Mouse (Mus musculus) liver, embryonic 11.5 days (tissue): ENCODE data around the gene 3110082I17Rik. TPM values are rescaled to one million over a fixed set of nuclear protein-coding genes. Genes with fewer than 3 reads are reported as not detected.
A peak's percentile ranks its signal among the peaks of the same experiment; 100 is the strongest.

ENCODE experiments used
- ATAC-seq: fragments of 200-750 bp; cut with Nextera tagmentation; replicated peaks from 2 replicates; pipeline ENCODE4 v1.8.0; 2017; ENCODE audit warnings: moderate number of reproducible peaks, mild to moderate bottlenecking, moderate TSS enrichment, moderate library complexity; ENCODE audit not compliant: low FRiP score
- DNase-seq: peaks from one replicate; pipeline ENCODE4 v3.0.0-alpha.2; 2017; ENCODE audit warnings: low spot score
- H3K27ac ChIP-seq: fragments of 300-500 bp; sonication (generic); 2 replicates; pipeline ENCODE4 v1.5.1; 2014; ENCODE audit warnings: mild to moderate bottlenecking, low read depth, low read length, control low read depth
- H3K27me3 ChIP-seq: fragments of 300-500 bp; sonication (generic); replicated peaks from 2 replicates; pipeline ENCODE4 v1.6.1; 2014; ENCODE audit warnings: low read length, mixed read lengths; ENCODE audit not compliant: control insufficient read depth, insufficient read depth
- H3K36me3 ChIP-seq: fragments of 300-500 bp; sonication (generic); 2 replicates; pipeline ENCODE4 v1.6.1; 2014; ENCODE audit warnings: mild to moderate bottlenecking, low read length, moderate library complexity, mixed read lengths; ENCODE audit not compliant: control insufficient read depth, insufficient read depth
- H3K4me1 ChIP-seq: fragments of 300-500 bp; sonication (generic); replicated peaks from 2 replicates; pipeline ENCODE4 v1.6.1; 2014; ENCODE audit warnings: low read length, mixed read lengths; ENCODE audit not compliant: control insufficient read depth, insufficient read depth
- H3K4me2 ChIP-seq: fragments of 300-500 bp; sonication (generic); 2 replicates; pipeline ENCODE4 v1.6.1; 2014; ENCODE audit warnings: mild to moderate bottlenecking, control low read depth, moderate library complexity
- H3K4me3 ChIP-seq: fragments of 300-500 bp; sonication (generic); 2 replicates; pipeline ENCODE4 v1.5.1; 2014; ENCODE audit warnings: low read depth, low read length, control low read depth
- H3K9ac ChIP-seq: fragments of 300-500 bp; sonication (generic); 2 replicates; pipeline ENCODE4 v1.6.1; 2014; ENCODE audit warnings: low read depth, low read length, control low read depth
- H3K9me3 ChIP-seq: fragments of 300-500 bp; sonication (generic); 2 replicates; pipeline ENCODE4 v1.6.1; 2016; ENCODE audit warnings: low read length, inconsistent platforms, mixed read lengths; ENCODE audit not compliant: control insufficient read depth
- WGBS: fragments of 180-500 bp; shearing (Covaris S2); extraction: QIAGEN DNeasy Blood & Tissue Kit; methylation state at CpG from one replicate; pipeline ENCODE4 v1.1.7; 2014; 5-methylcytosine and 5-hydroxymethylcytosine counted together
- polyA plus RNA-seq: library from polyadenylated mRNA; unstranded; fragments of >200 nt; fragmentation: Nextera tagmentation; extraction: Ambion mirVana; gene quantifications from 2 replicates; pipeline ENCODE4 v1.2.1, GENCODE M21; 2014

The 3110082I17Rik gene
- polyA plus RNA-seq, 1 experiment from 2014 or later, result 49.4 TPM

- Histone ChIP-seq H3K4me2 (peak within 1 kb of the TSS; percentile 76), H3K27ac (peak within 1 kb of the TSS; percentile 99), H3K36me3 (no peaks in the 10 kb centered on the region), H3K9me3 (no peaks in the 10 kb centered on the region), H3K4me3 (peak within 1 kb of the TSS; percentile 75), H3K27me3 (no peaks in the 10 kb centered on the region), H3K4me1 (peaks cover 85% of the 10 kb centered on the region), H3K9ac (peak within 1 kb of the TSS; percentile 80)
- ATAC-seq (peak; percentile 30; the same call in 1 of the 2 replicates), DNase-seq (no peak)
- WGBS, result 34% methylated on average over 18 of the region's 18 CpGs
Observed at GRCm38 (mm10) chr5:139377468-139378270, 82.7 kb downstream of the 3110082I17Rik start, which contains the start of gene Gpr146. Gene Gpr146 (plus strand): TSS chr5:139377697.

GRCm38 (mm10) chr5:139374841-139375240, 85.5 kb downstream of the 3110082I17Rik start:
- Histone ChIP-seq H3K4me1 (peaks cover 93% of the 10 kb centered on the region), H3K4me3 (no peak overlapping the region), H3K9ac (0 out of 2 replicates have a peak overlapping the region, but pooled peaks have one; percentile 23), H3K4me2 (no peak overlapping the region), H3K27ac (no peak overlapping the region), H3K27me3 (no peaks in the 10 kb centered on the region), H3K9me3 (no peaks in the 10 kb centered on the region), H3K36me3 (no peaks in the 10 kb centered on the region)
- DNase-seq (no peak), ATAC-seq (no peak)
- 79% methylated on average over 2 of the region's 2 CpGs for WGBS

- H3K27ac ChIP-seq, result peak overlapping the region; percentile 19; the same call in 1 of the 2 replicates
- H3K9ac ChIP-seq, result no peak overlapping the region
- no peaks in the 10 kb centered on the region for H3K36me3 ChIP-seq
- DNase-seq (no peak), ATAC-seq (no peak)
- H3K4me3 ChIP-seq, result no peak overlapping the region
- peaks cover 91% of the 10 kb centered on the region for H3K4me1 ChIP-seq
- H3K27me3 ChIP-seq, result no peaks in the 10 kb centered on the region
- 60% methylated on average over 6 of the region's 6 CpGs for WGBS
- no peaks in the 10 kb centered on the region for H3K9me3 ChIP-seq
- no peak overlapping the region for H3K4me2 ChIP-seq
Observed at GRCm38 (mm10) chr5:139373889-139374444, 86.4 kb downstream of the 3110082I17Rik start.

- Histone ChIP-seq H3K4me3 (no peak overlapping the region), H3K9me3 (no peaks in the 10 kb centered on the region), H3K4me1 (peaks cover 91% of the 10 kb centered on the region), H3K36me3 (no peaks in the 10 kb centered on the region), H3K27ac (peak overlapping the region; percentile 68), H3K27me3 (no peaks in the 10 kb centered on the region), H3K4me2 (peak overlapping the region; percentile 97), H3K9ac (peak overlapping the region; percentile 48)
- DNase-seq, result no peak
- WGBS, result 56% methylated on average over 3 of the region's 3 CpGs
- ATAC-seq, result no peak
Observed at GRCm38 (mm10) chr5:139373126-139373525, 87.2 kb downstream of the 3110082I17Rik start.

- Histone ChIP-seq H3K4me1 (peaks cover 83% of the 10 kb centered on the region), H3K4me3 (peak overlapping the region; percentile 67), H3K36me3 (no peaks in the 10 kb centered on the region), H3K4me2 (peak overlapping the region; percentile 97), H3K9me3 (no peaks in the 10 kb centered on the region), H3K27ac (peak overlapping the region; percentile 93), H3K27me3 (no peaks in the 10 kb centered on the region), H3K9ac (peak overlapping the region; percentile 97)
- DNase-seq, result peak; percentile 94
- WGBS, result 2% methylated on average over 39 of the region's 39 CpGs
- peak; percentile 89 for ATAC-seq
Observed at GRCm38 (mm10) chr5:139371631-139372401, 88.5 kb downstream of the 3110082I17Rik start.

- Histone ChIP-seq H3K4me3 (peak overlapping the region; percentile 67), H3K27ac (peak overlapping the region; percentile 93), H3K9me3 (no peaks in the 10 kb centered on the region), H3K27me3 (no peaks in the 10 kb centered on the region), H3K36me3 (no peaks in the 10 kb centered on the region), H3K4me1 (peaks cover 83% of the 10 kb centered on the region), H3K4me2 (peak overlapping the region; percentile 97), H3K9ac (peak overlapping the region; percentile 97)
- 51% methylated on average over 5 of the region's 5 CpGs for WGBS
- no peak for DNase-seq
- no peak for ATAC-seq
Observed at GRCm38 (mm10) chr5:139371118-139371517, 89.2 kb downstream of the 3110082I17Rik start.

- 73% methylated on average over 6 of the region's 6 CpGs for WGBS
- ATAC-seq, result no peak
- peak overlapping the region; percentile 93 for H3K27ac ChIP-seq
- peaks cover 79% of the 10 kb centered on the region for H3K4me1 ChIP-seq
- H3K9ac ChIP-seq, result peak overlapping the region; percentile 97; the same call in 1 of the 2 replicates
- no peaks in the 10 kb centered on the region for H3K27me3 ChIP-seq
- peak overlapping the region; percentile 97 for H3K4me2 ChIP-seq
- H3K9me3 ChIP-seq, result no peaks in the 10 kb centered on the region
- peak overlapping the region; percentile 67; the same call in 1 of the 2 replicates for H3K4me3 ChIP-seq
- H3K36me3 ChIP-seq, result no peaks in the 10 kb centered on the region
- no peak for DNase-seq
Observed at GRCm38 (mm10) chr5:139370336-139370735, 90.0 kb downstream of the 3110082I17Rik start.

- Histone ChIP-seq H3K9ac (0 out of 2 replicates have a peak overlapping the region, but pooled peaks have one; percentile 20), H3K27ac (peak overlapping the region; percentile 39), H3K4me1 (peaks cover 79% of the 10 kb centered on the region), H3K27me3 (no peaks in the 10 kb centered on the region), H3K4me3 (no peak overlapping the region), H3K36me3 (no peaks in the 10 kb centered on the region), H3K4me2 (no peak overlapping the region), H3K9me3 (no peaks in the 10 kb centered on the region)
- no peak for ATAC-seq
- DNase-seq, result no peak
- 75% methylated on average over 11 of the region's 11 CpGs for WGBS
Observed at GRCm38 (mm10) chr5:139368638-139369320, 91.5 kb downstream of the 3110082I17Rik start.
